Mouse (Mus musculus) heart, adult 18-20 months (tissue): ENCODE measurements around the gene Prss29. TPM values are rescaled to one million over a fixed set of nuclear protein-coding genes. Genes with fewer than 3 reads are reported as not detected.

Source experiments
- DNase-seq, 2 experiments: peaks; one replicate each; pipeline ENCODE4 v3.0.0; 2021 to 2022; ENCODE audit warnings: mixed read lengths in 1 of 2
- long read RNA-seq, 2 experiments: library from polyadenylated mRNA; stranded (forward); transcript quantifications; one replicate each; pipeline ENCODE4 v2.0.0; 2021
- total RNA-seq, 2 experiments: library from RNA; stranded (reverse); gene quantifications; 2 replicates each; pipeline ENCODE4 v1.2.3; 2021

The Prss29 gene
- not detected for total RNA-seq
- long read RNA-seq, experiment 1 = 0 reads
- long read RNA-seq, experiment 2 = 0 reads

DNA sequence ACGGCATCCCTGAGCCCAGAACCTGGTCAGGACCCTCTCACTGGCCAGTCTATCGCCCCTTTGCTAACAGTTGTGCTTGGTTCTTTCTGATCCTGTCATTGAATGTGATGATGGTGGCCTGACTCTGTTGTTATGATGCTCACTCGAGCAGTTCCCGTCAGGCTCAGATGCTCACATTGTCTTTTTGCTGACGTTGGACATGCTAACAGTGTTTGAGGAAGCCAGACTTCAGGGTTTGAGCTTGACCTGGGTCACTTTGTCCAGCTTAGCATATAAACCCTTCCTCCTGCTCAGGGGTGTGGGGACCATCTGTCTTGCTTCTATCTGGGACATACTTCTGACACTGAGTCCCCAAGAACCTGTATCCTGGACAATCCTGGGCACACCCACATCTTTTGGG lies at the start of gene Prss29:
Gene Prss29, plus strand, starts transcription at position 301 of the 400 bp plus-strand sequence.
- DNase-seq = no peak

DNA sequence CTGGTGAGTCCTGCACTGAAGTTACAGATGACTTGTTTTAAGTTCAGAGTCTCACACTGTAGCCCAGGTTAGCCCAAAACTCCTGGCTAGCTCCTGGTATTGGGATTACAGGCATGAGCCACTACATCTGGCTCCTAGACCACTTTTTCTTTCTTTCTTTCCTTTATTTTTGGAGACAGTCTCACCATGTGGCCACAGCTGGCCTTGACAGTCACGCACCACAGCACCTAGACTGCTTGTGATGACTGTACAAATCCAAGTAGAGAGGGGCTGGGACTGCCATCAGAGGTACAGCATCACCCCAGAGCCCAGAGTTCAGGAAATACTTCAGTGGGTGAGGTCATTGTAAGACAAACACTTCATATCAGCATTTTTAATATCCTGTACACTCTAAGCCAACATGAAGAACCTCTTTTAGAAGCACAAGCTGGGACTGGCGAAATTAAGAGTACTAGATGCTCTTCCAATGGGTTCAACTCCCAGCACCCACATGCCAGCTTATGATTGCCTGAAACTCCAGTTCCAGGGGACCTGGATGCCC lies 47.6 kb upstream of the Prss29 start:
- DNase-seq = no peak

DNA sequence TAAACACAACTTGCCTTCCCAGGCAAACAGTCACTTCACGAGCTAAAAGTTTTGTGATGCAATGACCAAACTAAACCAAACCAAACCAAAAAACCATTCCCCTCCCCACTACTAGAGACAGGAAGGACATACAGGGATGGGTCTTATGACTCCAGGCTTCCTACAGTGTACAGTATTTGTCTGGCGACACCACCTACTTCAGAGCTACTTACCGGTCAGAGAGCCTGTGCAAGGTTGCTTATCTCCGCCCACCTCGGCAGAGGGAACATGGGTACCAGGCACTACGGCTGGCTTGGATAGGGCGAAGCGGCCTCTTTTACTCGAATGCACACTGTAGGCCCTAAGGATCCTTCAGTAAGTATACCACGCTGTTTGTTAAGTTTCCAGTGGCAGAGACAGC lies 46.1 kb upstream of the Prss29 start:
- no peak for DNase-seq

DNA sequence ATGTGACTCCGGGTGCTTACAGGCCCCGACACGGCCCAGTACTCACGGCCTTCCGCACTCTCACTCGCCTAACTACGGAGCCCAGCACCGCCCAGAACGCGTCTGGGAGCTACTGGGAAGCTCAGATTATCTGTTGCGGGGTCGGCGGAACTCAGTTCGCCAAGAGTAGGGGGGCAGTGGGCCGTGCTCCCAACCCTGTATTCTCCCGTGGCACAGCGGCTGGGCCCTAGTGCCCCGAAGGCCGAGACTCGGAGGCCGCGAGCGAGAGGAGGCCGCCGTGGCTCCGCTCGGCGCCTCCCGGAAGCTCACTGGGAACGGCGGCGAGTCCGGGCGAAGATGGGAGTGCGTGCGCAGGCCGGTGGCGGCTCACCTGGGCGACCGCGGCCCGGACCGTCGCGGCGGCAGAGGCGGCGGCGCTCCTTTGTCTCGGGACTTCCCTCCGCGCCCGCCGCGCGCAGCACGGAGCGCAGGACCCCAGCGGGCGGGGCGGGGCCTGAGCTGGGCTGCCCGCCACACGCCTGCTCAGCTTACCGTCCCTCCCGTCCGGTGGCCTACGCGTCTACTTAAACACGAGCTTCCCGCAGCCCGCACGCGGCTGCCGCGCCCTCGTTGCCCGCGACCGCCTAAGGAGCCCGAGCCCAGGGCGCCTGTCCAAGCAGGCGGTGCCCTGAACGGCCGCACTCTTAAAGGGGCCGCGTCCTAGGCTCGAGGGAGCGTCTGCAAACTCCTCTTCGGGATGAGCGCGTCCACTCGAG lies 45.3 kb upstream of the Prss29 start:
- DNase-seq = peak in 1 of 2 experiments; percentile 93

DNA sequence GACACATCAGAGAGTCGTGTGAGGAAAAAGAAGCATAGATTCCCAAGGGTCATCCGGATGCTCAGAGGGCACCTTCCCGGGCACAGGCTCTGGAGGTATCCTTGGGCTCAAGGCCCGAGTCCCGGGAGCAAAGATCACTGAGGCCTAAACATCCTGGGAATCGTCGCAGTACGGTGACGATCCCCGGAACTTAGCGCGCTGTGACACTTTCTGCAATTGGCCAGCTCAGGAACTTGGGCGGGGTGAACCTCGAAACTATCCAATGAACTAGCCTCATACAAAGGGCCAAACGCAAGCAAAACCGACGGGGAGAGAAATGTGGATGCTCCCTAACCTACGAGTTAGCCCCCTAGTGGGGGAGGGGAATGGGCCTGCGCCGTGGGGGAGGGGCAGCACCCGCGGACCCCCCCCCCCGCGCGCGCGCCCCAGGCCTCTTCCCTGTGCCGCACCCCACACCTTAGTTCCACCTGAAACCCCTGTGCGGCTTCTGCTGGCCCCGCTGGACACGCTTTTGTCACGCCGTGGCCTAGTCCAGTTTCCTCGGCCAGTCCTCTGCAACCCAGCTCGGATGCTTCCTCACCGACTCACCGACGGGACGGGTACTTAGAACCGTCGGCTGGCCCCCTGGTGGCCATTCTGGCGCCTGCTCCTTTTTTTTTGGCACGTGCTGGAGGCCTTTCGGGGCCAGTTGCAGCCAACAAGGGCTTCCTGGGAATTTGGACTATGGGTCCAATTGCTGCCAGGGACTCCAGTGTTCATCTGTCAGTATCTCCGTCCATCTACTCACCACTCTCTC lies 44.5 kb upstream of the Prss29 start:
- DNase-seq = peak; percentile 97 to 99

DNA sequence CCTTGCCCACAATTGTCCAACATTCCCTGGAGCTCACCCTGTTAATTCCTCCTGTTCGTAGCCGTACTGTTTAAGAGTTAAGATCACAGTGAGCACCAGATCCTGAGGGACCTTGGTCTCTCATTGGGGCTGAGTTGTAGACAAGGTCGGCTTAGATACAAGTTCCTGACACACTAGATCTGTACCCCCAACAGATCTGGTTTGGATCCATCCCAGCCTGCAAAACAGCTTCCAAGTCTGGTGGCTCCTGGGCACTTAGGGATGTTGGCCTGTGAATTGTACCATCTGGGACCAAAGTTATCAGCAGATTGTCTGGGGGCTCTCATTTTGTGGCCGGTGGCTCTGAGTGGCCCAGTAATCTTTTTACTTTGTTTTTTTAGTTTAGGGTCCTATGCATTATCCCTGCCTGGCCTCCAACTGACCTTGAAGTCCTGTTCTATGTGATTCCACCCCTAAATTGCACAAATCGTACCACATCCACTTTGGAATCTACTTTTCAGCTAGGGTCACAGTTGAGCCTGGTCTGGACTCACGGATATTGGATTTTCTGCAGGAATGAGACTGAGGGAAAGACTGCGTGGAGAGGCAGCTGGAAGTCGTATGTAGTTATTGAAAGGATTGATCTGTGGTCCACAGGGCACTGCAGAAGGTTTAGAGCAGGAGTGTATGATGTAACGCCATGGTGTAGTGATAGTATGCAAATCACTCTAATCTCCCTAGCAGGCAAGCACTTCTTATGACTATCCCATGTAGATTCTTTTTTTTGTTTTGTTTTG lies 43.7 kb upstream of the Prss29 start, which contains the start of gene Ube2i:
Gene Ube2i, minus strand, starts transcription at position 52 of the 776 bp plus-strand sequence.
- no peak for DNase-seq

DNA sequence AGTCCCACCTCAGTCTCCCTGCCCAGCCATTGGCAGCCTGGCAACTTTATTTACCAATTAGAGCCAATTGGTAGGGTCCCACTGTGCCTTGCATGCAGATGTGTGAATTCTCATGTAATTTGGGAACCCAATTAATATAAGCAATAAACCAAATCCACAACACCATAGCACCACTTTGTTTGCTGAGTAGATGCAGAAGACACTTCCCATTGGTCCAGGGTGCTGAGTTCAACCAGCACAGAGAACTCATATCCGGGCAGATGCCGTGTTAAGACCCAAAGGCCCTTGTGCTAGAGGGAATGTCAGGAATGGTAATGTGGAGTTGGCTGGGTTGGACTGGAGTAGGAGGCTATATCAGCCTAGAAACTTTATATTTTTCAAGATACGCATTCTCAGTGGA lies 42.6 kb upstream of the Prss29 start:
- DNase-seq = no peak

DNA sequence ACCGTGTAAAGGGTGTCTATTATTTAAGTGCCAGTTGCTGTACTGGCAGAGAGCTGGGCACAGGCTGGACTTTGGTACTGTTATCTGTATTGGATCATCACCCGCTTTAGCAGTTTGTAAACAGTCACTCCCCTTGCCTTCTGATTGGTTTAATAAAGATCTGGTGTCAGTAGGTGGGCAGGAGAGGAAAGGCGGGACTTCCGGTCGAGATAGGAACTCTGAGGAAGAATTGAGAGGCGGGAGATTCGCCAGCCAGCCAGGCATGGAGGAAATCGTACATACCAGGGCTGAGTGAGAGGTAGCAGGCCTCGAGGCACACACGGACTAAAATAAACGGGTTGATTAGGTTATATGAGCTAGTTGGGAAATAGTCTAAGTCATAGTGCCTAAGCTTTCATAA lies 36.3 kb upstream of the Prss29 start:
- DNase-seq = peak; percentile 43 to 72

DNA sequence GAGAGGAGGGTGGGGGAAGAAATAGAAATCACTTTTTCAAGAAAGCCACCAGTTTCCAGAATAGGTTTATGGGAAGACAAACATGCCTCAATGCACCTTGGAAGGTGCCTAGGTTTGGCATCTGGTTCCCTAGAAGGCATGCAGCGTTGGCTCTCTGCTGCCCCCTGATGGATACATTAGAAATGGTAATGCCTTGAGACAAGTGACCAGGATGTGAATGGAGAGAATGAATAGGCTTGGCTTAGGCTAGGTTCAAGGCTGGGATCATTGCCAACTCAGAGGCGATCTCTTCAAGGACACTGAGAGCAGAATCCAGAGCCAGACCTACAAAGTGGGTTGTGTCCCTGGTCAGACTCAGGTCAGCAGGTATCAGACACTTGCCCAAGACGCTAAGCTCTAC lies 33.4 kb upstream of the Prss29 start:
- peak; percentile 67 to 82 for DNase-seq

DNA sequence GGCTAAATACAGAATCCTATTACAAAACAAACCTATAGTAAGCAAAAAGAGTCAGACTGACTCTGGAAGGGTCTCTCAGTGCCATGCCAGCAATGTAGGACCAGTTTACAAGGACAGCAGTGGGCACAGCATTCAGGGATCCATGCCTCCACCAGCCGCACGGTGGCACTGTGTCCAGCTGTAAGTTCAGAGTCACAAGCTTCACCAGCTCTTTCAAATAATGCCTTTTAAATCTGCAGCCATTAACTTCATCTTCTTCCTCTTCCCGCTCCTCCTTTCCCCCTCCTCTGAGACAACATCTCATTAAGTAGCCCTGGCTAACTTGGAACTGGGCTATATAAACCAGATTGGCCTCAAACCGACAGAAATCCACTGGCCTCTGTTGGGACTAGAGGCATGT lies 29.6 kb upstream of the Prss29 start:
- peak; percentile 25 to 42 for DNase-seq

DNA sequence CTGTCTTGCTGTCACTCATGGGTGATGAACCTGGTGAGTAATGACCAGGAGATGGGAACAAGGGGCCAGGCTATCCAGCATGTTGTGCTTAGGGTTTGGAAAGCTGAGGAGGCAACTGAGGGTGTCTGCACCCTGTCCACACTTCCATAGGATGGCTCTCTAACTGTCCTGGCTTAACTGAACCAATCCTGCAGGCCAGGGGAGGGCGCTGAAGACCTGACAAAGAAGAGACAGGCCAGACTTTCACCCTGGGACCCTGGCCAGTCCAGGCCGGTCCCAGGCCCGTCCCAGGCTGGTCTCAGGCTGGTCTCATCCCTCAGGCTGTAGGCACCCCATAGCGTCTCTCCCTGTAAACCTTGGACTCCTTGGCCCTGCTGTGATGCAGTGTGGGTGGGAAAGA lies 28.0 kb upstream of the Prss29 start:
- DNase-seq = no peak

DNA sequence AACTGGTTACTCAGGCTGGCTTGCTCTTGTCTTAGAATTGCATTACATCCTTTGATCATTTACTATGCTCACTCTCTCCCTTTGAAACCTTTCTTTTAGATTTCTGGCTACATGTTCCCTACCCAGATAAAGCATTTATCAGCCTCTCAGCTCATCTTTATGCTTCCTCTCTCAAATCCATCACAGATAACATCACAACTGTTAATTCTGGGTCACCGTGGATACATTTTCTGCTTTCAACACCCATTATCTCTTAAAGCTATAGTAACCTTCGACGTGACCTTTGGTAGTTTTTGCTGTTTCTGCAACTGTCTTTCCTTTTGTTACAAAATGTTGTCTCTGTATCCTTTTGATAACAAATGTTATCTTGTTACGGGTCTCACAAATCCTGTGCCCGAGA lies 25.0 kb upstream of the Prss29 start:
- DNase-seq = no peak

DNA sequence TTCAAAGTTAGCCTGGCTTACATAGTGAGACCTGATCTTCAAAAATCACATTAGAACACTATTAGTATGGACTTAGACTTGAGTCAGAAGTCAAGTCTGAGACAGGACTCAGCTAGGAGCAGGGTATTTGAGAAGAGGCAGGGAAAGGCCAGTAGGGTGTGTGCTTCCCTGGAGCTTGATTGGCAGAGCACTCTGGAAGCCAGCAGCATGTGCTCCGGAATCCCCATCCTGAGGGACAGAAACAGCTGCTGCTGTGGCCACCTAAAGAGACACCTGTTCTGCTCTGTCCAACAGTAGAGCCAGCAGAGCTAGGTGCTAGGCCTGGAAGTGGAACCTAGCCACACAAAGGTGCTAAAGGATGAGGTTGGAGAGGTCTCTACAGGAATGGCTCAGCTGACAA lies 24.3 kb upstream of the Prss29 start:
- no peak for DNase-seq

DNA sequence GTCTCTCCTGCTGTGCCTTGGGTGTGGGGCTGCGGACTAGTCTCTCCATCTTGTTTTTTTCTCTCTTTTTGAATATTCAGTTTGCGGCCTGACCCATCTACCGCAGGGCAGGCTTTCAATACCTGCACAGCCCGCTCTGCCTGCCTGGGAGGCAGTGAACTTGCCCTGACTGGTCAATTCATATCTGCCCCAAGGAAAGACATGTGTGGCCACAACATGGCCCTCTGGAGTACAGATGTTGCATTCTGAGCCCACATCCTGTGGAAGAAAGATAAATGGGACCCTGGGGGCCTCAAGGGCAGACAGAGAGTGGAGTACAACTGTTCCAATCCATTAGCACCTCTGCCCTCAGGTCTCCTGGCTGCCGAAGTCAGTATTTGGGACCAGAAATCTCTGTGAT lies 20.4 kb upstream of the Prss29 start, which contains the start of gene Prss34:
Gene Prss34, plus strand, starts transcription at position 301 of the 400 bp plus-strand sequence.
- no peak for DNase-seq

DNA sequence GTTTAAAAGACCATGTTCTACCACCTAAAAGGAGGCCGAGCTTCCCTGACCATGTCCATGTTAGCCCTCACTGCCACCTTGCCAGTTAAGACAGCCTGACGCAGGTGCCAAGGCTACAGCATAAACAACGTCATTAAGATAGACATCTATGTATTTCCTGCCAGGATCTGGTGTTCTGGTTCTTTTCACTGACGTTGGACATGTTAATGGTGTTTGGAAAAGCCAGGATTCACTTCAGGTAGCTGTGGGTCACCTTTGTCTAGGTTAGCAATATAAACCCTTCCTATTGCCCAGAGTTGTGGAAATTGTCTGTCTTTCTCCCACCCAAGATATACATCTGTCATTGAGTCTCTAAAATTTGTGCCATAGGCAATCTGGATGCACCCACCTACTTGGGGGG lies 10.1 kb upstream of the Prss29 start, which contains the start of gene Prss28:
Gene Prss28, plus strand, starts transcription at position 301 of the 400 bp plus-strand sequence.
- no peak for DNase-seq

DNA sequence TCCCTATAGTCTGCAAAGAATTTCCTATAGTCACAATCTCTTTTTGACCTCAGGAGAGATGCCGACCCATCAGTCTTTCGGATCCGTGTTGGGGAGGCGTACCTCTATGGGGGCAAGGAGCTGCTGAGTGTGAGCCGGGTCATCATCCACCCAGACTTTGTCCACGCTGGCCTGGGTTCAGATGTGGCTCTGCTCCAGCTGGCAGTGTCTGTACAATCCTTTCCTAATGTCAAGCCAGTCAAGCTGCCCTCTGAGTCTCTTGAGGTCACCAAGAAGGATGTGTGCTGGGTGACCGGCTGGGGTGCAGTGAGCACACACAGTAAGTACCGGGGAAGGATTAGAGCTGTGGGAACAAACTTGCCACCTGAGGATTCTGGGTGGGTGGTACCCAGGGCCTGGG lies 2.4 kb downstream of the Prss29 start:
- DNase-seq = no peak

DNA sequence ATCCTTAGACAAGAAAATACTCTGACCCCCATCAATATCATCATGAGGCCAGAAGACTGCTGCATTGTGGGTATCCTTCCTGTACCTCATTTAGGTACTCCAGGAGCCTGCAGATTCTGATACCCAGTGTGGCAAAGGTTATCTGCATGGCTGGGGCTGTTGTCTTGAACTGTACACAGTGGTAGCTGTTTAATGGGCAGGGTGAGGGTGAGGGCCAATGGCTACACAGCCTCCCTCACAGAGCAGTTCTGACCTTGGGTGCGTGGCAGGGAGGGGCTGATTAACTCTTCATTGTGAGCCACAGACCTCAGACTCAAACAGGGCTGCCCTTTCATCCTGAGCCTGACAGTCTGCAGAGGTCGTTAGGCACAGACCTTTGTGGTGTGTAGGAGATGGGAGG lies 4.5 kb downstream of the Prss29 start:
- no peak for DNase-seq

DNA sequence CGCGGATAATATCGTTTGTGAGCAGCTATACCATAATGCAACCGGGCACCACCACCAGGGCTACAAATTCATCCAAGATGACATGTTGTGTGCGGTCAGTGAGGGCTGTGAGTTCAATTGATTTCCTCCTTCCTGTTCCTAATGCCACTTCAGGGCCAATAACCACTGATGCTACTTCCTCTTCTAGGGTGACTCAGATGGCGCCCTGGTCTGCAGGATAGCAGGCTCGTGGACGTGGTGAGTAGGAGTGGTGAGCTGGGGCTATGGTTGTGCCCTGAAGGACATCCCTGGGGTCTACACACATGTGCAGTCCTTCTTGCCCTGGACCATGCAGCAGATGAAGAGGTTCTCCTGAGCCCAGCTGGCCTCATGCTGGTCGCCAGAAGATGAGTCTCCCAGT lies 13.9 kb downstream of the Prss29 start:
- no peak for DNase-seq

DNA sequence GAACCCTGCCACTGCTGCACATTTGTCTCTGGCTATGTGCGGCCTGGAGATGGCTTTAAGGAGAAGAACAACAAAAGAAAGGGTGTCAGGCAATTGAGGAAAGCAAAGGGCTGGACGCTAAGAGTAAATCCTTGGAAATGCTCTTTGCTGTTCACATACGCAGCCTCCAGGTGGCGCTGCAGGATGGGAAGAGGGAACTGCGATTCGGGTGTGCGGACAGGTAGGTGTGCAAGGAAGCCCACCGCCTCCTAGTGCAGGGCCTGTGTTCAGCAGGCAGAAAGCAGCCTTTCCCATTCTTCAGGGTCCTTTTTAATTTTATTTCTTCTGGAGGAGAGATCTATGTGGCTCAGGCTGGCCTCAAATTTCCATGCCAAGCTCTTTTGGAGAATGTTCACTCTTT lies 15.5 kb downstream of the Prss29 start:
- peak; percentile 3 to 58 for DNase-seq

DNA sequence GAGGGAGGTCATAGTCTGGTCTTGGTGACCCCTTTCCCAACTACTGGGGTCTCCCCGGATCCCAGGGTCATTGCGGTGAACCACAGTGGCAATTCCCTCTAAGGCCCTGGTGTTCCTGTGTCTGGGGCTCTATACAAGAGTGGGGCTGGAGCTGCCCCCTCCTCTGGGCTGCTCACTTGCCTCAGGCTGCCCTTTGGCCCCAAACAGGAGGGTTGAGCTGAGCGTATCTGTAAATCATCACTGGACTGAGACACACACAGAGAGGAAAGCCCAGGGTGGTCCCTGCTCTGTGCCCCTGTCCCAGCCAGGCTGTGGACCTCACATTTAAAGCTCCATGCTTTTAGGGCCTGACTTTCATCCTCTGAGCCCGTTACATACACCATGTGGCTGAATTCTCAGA lies 19.8 kb downstream of the Prss29 start:
- no peak for DNase-seq

DNA sequence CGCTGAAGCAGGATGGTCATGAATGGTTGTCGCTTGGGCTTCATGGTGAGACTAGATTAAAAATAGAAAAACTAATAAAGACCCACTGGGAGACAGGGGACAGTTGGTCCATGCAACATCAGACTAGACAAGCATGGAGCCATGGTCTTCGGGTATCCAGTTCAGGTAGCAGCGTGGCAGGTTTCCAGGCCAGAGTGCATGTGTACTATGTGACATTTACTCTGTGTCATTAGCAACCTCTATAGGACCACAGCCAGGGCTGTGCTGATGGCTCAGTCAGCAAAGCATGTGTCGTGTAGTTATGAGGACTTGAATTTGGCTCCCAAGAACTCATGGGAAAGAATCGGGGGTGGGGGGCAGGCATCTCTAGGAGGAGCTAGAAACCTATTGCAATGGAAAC lies 21.5 kb downstream of the Prss29 start:
- DNase-seq = no peak

DNA sequence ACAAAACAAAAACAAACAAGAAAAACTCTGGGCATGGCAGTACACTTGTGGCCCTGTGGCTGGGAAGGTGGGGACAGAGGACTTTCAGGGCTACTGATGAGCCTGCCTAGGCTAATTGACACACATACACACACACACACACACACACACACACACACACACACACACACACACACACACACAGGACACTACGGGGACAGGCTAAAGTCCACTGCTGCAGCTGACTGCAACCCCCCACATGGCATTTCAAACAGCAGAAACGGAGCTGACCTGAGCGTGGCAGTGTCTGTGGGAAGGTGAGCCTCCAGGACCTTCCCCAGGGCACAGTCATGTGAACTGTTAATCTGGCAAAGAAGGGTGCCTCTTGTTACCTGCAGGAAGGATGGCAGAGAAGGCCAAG lies 23.0 kb downstream of the Prss29 start:
- no peak for DNase-seq
